Mouse (Mus musculus): ENCODE data around the gene Arhgef19.

DNA sequence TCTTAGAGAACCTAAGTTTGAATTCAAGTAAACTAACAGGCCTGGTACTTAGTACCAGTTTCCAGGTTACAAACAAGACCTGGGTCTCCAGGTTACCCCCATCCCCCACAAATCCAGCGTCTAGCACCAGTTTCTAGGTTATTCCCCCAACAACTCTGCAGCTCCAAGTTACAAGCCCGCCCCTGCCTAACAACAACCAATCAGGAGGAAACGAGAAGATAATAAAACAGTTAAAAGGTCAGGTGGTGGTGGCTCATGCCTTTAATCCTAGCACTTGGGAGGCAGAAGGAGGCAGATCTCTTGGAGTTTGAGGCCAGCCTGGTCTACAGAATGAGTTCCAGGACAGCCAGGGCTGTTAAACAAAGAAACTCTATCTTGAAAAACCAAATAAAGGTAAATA lies 28.0 kb downstream of the Arhgef19 start:
- TF ChIP-seq CTCF (IDR thresholded peaks at IDR 0.05; ENCODE audit: borderline replicate concordance, insufficient read depth, low read length), result no peak
- no peak for TF ChIP-seq POLR2A (IDR thresholded peaks at IDR 0.05; ENCODE audit: low read depth, low read length)

All from embryonic fibroblast, embryonic 13.5 days (primary cell).